Mouse (Mus musculus): ENCODE results near the gene Golga5.

- TF ChIP-seq CTCF (IDR thresholded peaks at IDR 0.05 in 2 of 3, conservative IDR thresholded peaks at IDR 0.05 in 1 of 3; ENCODE audit: control insufficient read depth in 1 of 3, insufficient read depth in 1 of 3, low read depth in 2 of 3, low read length in 3 of 3, poor library complexity in 1 of 3, severe bottlenecking in 1 of 3) (no peak), ZMIZ1 (IDR thresholded peaks at IDR 0.05; ENCODE audit: low read depth, low read length) (no peak), GATA1 (IDR thresholded peaks at IDR 0.05; ENCODE audit: low read depth, low read length) (no peak), POLR2A (IDR thresholded peaks at IDR 0.05; ENCODE audit: control insufficient read depth in 1 of 2, insufficient read depth in 1 of 2, low read depth in 1 of 2, low read length in 2 of 2, poor library complexity in 1 of 2) (no peak), RAD21 (IDR thresholded peaks at IDR 0.05; ENCODE audit: low read depth, low read length) (no peak), MAX (IDR thresholded peaks at IDR 0.05; ENCODE audit: low read length) (no peak)
Measured at GRCm38 (mm10) chr12:102519929-102520720, 51.2 kb downstream of the Golga5 start.
